In genomic region chr12:76130281-76130680, GRCm38 (mm10) we compare ENCODE assay signal across 8 mouse cellular contexts. TPM values are rescaled to one million over a fixed set of nuclear protein-coding genes. Genes with fewer than 3 reads are reported as not detected.
A peak's percentile ranks its signal among the peaks of the same experiment; 100 is the strongest.
DNase-seq lines count a peak whose midpoint lies in the region; ATAC-seq and TF ChIP-seq lines count a peak whose summit lies in the region.

No protein-coding gene starts in this region.

- H3K4me3 ChIP-seq in forebrain, postnatal 0 days (ENCODE audit: low read depth, low read length), result no peak overlapping the region
- H3K4me3 ChIP-seq in forebrain, embryonic 12.5 days (replicated peaks), result no peak overlapping the region

- H3K9ac ChIP-seq in forebrain, postnatal 0 days, result no peak overlapping the region
- H3K9ac ChIP-seq in forebrain, embryonic 12.5 days, result no peak overlapping the region

- H3K4me2 ChIP-seq in forebrain, postnatal 0 days (ENCODE audit: low read depth), result no peak overlapping the region
- no peak overlapping the region for H3K4me2 ChIP-seq in forebrain, embryonic 12.5 days

- no peak for DNase-seq in forebrain, postnatal 0 days
- peak; percentile 18 for DNase-seq in right cerebral cortex, postnatal 14 days
- no peak for DNase-seq in right cerebral cortex, postnatal 25 days
- DNase-seq in cerebellum, postnatal 25 days, result peak; percentile 79 to 88
- peak; percentile 17 for DNase-seq in lung, postnatal 25 days (ENCODE audit: low spot score)
- no peak for DNase-seq in right cerebral cortex, adult 18-20 months
- no peak for DNase-seq in right cerebral cortex, postnatal 4 days

- no peak for ATAC-seq in forebrain, postnatal 0 days
- no peak for ATAC-seq in forebrain, embryonic 12.5 days (ENCODE audit: low FRiP score)

- H3K36me3 ChIP-seq in forebrain, postnatal 0 days (ENCODE audit: insufficient read depth), result no peaks in the 10 kb centered on the region
- H3K36me3 ChIP-seq in forebrain, embryonic 12.5 days (replicated peaks), result no peaks in the 10 kb centered on the region

- H3K27me3 ChIP-seq in forebrain, postnatal 0 days (ENCODE audit: insufficient read depth, low read length), result no peaks in the 10 kb centered on the region
- H3K27me3 ChIP-seq in forebrain, embryonic 12.5 days, result no peaks in the 10 kb centered on the region; the same call in 1 of the 2 replicates

- H3K9me3 ChIP-seq in forebrain, postnatal 0 days (ENCODE audit: low read length), result no peaks in the 10 kb centered on the region
- H3K9me3 ChIP-seq in forebrain, embryonic 12.5 days, result no peaks in the 10 kb centered on the region

- H3K4me1 ChIP-seq in forebrain, postnatal 0 days (ENCODE audit: insufficient read depth), result no peaks in the 10 kb centered on the region
- H3K4me1 ChIP-seq in forebrain, embryonic 12.5 days, result no peaks in the 10 kb centered on the region

- 22% methylated on average over 4 of the region's 4 CpGs for WGBS in forebrain, postnatal 0 days
- WGBS in forebrain, embryonic 12.5 days, result 20% methylated on average over 4 of the region's 4 CpGs

- peak; percentile 50 for TF ChIP-seq CTCF in forebrain, postnatal 0 days (IDR thresholded peaks at IDR 0.05; ENCODE audit: low read depth)

- H3K27ac ChIP-seq in forebrain, postnatal 0 days (ENCODE audit: low read depth, low read length), result no peak overlapping the region
- H3K27ac ChIP-seq in forebrain, embryonic 12.5 days, result no peak overlapping the region

RNA-seq across cellular contexts. Expression of gene Esr2, which starts 46.8 kb away (rescaled TPM):
- 0.15 and 0.95 TPM in 2 replicates for total RNA-seq in forebrain, postnatal 0 days (2014; rRNA removed)
- 0.23 and 0.35 TPM in 2 replicates for polyA plus RNA-seq in forebrain, postnatal 0 days (2015; fragmentation: Nextera tagmentation; extraction: Ambion mirVana)
- polyA plus RNA-seq in forebrain, embryonic 12.5 days (2016; fragmentation: Nextera tagmentation; extraction: Ambion mirVana), result 0.06 and 0.13 TPM in 2 replicates

Comparison
In these comparisons a context has a peak if more than half of its experiments do, and no peak if none do; other contexts are left out.
1. DNase-seq: peak in right cerebral cortex, postnatal 14 days (single experiment), cerebellum, postnatal 25 days (2 of 2) and lung, postnatal 25 days (single experiment); none in forebrain, postnatal 0 days (single experiment), right cerebral cortex, postnatal 25 days (single experiment), right cerebral cortex, adult 18-20 months (single experiment) and right cerebral cortex, postnatal 4 days (single experiment).